Mouse (Mus musculus) inflammation-experienced regulatory T-cells, adult 6 months (primary cell): ENCODE data around the gene Maea. TPM values are rescaled to one million over a fixed set of nuclear protein-coding genes. Genes with fewer than 3 reads are reported as not detected.
"Not testable (repeated sequence)": the region's sequence is repeated elsewhere in the genome, so short reads cannot be mapped to it uniquely, and the experiment has no call there.

Experiments
- ATAC-seq: one replicate; pipeline ENCODE4 v1.8.0; 2017
- polyA plus RNA-seq, 3 experiments: library from polyadenylated mRNA; unstranded; fragments of 100-300 nt; shearing (Covaris generic); gene quantifications; one replicate each; pipeline ENCODE4 v1.2.1; 2017

The Maea gene
- 10 to 100 TPM; 64.2 to 91.0 (median 77.0) TPM for polyA plus RNA-seq

GRCm38 (mm10) chr5:33335273-33335976 is at the start of gene Maea:
Maea (plus strand) TSS chr5:33335509.
- ATAC-seq: peak; percentile 100

DNA sequence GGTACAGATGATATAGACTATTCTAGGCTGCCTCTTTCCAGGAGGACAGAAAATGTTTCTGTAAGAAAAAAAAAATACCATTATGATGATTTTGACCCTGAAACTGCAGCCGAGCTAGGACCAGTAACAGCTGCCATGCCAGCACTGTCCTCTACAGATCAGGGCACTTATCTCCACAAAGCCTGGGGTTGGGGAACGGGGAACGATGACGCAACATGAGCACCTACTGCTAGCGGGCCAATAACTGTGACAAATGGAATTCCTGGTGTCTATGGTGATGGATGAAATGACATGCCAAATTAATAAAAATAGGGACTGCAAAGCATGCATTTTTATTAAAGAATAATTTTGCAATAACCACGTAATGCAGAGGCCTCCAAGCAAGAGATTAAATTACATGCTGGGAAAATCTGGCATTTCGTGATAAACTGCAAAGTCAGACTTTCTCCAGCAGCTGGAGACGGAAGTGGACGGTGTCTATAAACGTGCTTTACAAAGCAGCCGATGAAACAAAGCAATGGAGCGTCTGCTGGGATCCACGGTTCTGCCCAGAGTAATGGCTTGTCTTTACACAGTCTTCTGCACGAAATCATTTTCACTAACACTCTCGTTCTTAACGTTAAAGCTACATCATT is 41.4 kb upstream of the Maea start:
- no peak for ATAC-seq

- ATAC-seq: no peak
These were observed 38.1 kb upstream of the Maea start for GRCm38 (mm10) chr5:33297164-33297563.

DNA sequence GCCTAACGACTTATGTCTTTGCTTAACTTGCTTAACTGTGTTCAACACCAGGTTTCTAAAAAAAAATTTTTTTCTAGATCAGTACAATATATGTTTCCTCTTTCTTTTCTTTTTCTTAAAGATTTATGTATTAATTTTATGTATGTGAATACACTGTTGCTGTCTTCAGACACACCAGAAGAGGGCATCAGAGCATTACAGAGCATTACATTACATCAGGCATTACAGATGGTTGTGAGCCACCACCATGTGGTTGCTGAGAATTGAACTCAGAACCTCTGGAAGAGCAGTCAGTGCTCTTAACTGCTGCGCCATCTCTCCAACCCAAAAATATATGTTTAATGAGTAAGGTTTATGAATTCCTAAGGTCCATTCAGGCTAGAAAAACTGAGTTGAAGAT is 33.5 kb upstream of the Maea start:
- no peak for ATAC-seq

- no peak for ATAC-seq
These were observed 24.4 kb upstream of the Maea start for GRCm38 (mm10) chr5:33310704-33311462.

DNA sequence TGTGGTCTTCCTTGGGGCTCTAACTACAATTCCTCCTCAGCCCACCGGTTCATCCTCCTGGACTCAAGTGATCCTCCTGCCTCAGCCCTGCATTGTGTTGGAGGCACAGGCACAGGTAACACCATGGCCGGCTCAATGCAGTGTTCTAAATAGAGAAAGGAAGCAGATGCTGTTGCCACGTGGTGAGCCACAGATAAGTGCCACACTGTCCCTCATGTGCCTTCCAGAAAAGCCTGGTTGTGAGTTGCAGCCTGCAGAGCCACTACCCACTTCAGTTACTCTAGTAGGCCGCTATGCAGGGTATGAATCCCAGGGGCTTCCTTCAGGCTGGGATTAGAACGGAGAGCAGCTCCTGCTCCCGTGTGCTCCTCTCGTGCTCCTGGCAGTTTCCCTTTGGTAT is 23.1 kb upstream of the Maea start:
- no peak for ATAC-seq

DNA sequence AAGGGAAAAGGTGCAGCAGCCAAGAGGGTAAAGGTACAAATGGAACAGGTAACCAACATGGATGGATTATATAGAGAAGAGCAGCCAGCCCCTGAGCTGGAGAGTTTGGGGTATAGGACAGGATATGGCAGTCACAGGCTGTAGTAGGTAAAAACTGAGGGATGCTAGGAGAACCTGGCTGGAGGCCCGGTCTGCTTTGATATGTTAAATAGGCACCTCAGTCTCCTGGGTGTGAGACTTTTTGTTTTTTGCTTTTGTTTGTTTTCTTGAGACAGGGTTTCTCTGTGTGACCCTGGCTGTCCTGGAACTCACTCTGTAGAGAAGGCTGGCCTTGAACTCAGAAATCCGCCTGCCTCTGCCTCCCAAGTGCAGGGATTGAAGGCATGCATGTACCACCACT is 10.8 kb upstream of the Maea start:
- no peak for ATAC-seq

DNA sequence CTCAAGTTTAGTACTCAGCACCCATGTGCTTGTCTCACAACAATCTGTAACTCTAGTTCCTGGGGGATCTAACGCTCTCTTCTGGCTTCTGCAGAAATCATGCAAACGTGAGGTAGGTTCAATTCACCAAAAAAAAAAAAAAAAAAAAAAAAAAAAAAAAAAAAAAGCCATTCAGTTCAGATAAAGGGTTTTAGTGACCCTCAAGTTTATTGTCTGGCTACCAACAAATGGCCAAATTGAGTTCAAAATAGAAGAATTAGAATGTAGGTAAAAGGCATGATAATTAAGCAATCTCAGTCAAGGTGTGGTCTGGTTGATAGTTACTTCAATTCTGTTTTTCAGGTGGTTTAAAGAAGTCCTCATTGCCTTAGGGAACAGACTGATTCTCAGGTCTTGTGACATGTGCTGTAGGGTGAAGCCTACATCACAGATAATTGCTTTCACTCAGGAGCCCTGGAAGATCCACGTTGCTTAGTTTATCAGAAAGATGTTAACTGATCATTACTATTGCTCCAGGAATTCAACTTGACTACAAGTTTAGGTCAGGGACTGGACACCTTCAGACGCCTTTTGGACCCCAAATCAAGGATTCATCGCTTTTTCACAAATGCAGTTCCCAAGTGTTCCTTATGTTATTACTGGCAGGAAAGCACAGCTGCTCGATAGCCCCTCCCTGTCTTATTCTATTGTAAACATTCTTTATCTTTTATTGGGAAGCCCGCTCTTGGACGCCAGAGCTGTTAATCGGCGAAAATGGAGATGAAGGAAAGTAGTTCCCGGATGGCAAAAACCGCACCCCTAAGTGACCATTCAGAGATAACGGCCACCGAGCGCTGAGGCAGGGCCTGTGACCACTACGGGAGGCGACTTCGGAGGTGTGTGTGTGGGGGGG is 682 bp upstream of the Maea start:
- ATAC-seq: no peak

GRCm38 (mm10) chr5:33335977-33336360 is 660 bp downstream of the Maea start:
- ATAC-seq: no peak

- no peak for ATAC-seq
These were observed 1.9 kb downstream of the Maea start for GRCm38 (mm10) chr5:33337206-33337605.

GRCm38 (mm10) chr5:33341165-33341564 is 5.9 kb downstream of the Maea start:
- no peak for ATAC-seq

DNA sequence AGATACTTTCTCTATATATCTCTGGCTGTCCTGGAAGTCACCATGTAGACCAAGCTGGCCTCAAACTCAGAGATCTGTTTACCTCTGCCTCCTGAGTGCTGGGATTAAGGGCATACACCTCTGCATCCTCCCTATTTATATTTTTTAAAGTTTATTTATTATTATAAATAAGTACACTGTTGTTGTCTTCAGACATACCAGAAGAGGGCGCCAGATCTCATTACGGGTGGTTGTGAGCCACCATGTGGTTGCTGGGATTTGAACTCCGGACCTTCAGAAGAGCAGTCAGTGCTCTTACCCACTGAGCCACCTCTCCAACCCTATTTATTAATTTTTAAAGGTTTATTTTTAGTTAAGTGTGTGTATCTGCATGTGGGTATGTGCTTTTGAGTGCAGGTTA is 6.9 kb downstream of the Maea start:
- not testable (repeated sequence) for ATAC-seq

- no peak for ATAC-seq
These were observed 7.5 kb downstream of the Maea start for GRCm38 (mm10) chr5:33342821-33343220.

- ATAC-seq: no peak
These were observed 8.3 kb downstream of the Maea start for GRCm38 (mm10) chr5:33343571-33343970.

GRCm38 (mm10) chr5:33344070-33344469 is 8.8 kb downstream of the Maea start:
- ATAC-seq: no peak

DNA sequence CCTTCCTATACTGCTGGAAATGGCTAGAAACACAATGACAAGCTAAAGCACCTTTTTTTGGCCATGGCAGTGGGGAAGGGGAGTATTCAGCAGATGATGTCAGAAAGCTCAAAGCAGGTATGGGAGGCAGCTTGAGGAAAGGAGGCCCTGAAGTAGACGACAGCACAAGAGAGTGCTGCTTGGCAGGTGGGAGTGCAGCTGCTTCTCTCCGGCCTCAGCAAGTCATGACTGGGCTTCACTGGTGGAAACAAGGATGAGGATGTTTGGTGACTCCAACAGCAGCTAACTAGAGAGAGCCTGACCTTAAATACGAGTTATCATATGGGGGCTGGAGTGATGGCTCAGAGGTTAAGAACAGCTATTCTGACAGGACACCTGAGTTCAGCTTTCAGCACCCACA is 12.3 kb downstream of the Maea start:
- ATAC-seq: no peak

DNA sequence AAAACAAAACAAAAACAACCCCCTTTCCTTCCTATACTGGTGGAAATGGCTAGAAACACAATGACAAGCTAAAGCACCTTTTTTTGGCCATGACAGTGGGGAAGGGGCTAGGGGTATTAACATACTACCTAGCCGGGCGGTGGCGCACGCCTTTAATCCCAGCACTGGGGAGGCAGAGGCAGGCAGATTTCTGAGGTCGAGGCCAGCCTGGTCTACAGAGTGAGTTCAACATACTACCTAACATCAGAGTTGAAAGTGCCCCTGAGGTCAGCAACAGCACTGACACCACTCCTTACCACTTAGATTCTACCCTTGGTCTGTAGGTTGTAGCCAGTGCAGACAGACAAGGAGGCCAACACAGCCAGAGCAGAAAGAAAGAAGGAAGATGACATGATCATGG is 13.9 kb downstream of the Maea start:
- ATAC-seq: no peak

DNA sequence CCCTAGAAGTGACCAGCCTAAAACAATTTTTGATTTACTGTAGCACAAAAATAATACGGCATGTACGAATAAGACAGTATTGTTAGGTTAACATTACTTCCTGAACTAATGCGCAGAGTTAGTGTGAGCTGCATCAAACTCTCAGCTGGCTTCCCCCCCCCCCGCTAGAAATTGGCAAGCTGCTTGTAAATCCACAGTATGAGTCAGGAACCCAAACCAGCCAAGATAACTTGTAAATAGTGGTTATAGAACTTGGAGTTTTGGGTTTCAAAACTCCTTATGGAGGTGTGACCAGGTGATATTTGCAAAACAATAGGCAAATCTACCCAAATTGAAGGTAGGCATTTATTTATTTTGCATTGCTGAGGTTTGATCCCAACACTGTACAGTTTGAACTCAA is 14.4 kb downstream of the Maea start:
- no peak for ATAC-seq

- ATAC-seq: no peak
These were observed 16.4 kb downstream of the Maea start for GRCm38 (mm10) chr5:33351556-33352272.

- no peak for ATAC-seq
These were observed 16.9 kb downstream of the Maea start for GRCm38 (mm10) chr5:33352273-33352645.

DNA sequence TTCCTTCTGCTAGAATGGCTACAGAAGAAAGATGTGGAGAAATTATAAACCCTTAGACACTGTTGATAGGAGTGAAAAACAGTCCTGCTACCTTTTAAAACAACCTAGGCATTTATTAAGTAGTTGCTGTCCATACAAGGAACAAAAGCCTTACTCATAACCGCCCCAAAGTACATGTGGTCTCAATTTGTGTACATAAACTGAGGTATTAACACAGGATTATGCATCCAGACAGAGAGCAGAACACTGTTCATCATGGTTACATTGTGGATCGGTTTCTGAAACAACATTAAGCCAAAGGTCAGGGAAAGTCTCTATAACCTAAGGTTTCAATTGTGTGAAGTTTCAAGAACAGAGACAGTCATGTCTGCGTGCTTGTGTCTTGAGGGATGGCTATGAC is 17.7 kb downstream of the Maea start:
- no peak for ATAC-seq

- no peak for ATAC-seq
These were observed 22.2 kb downstream of the Maea start for GRCm38 (mm10) chr5:33357494-33357893.
